Mouse (Mus musculus): ENCODE data around the gene Peg12. TPM values are rescaled to one million over a fixed set of nuclear protein-coding genes. Genes with fewer than 3 reads are reported as not detected.

Gene Peg12
- total RNA-seq (2015): 0.94 and 1.1 TPM in 2 replicates
- total RNA-seq (2017): 2.2 and 2.5 TPM in 2 replicates

DNA sequence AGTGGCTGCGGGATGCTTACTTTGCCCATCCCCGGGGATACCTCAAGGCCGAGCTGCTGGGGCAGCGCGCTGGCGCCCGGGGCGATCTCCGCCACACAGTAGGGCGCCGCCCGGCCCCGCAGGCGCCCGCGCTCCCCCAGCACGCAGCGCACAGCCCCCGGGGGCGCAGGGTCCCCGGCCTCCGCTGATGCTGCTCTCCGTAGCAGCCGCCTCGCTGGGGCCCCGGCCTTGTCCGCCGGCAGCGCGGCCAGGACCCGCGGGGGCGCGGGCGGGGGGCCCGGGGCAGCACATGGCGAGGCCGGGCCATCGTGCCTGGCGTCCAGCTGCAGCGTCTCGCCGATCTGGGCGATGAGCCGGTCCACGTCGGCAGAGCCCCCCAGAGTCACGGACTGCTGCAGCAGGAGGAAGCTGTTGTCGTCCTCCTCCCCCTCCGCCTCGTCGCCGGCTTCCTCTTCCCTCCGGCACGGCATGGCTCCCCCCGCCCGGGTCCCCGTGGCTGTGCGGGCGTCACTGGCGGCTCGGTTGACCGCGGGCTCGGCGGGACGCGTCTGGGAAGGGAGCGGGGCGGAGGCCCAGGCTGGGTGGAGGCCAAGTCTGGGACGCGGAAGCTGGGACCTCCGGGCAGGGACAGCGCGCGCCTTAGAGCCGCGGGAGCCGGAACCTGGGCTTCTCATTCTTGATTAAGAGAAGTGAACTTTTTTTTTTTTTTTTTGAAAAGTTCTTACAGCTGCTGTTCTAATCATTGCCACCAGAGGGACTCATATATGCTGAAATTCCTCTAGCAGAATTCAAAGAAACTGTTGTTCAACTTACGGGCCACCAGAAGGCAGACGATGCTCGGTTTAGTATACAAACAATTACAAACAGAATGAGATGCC is at the start of gene Peg12:
Gene Peg12, minus strand, starts transcription at position 633 of the 878 bp plus-strand sequence.
- ATAC-seq (replicated peaks; ENCODE audit: poor library complexity): peak; percentile 79

DNA sequence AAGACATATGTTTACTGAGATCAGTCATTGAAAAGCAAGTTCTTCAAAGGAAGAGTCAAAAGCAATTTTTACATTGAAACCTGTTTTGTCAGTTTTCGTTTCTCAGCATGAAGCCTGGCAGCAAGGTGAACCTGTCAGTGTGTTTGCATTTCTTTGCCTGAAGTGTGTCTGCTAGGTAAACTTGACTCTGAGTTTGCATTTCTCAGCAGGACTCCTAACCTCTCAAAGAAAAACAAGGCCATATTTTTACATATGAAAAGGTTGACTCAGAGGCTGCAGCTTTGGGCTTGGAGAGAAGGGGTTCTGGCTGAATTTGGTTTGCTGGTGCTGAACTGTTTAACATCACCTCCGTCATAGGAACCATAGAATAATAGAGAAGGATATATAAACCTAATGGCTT is 21.8 kb upstream of the Peg12 start:
- ATAC-seq (replicated peaks; ENCODE audit: poor library complexity): no peak

DNA sequence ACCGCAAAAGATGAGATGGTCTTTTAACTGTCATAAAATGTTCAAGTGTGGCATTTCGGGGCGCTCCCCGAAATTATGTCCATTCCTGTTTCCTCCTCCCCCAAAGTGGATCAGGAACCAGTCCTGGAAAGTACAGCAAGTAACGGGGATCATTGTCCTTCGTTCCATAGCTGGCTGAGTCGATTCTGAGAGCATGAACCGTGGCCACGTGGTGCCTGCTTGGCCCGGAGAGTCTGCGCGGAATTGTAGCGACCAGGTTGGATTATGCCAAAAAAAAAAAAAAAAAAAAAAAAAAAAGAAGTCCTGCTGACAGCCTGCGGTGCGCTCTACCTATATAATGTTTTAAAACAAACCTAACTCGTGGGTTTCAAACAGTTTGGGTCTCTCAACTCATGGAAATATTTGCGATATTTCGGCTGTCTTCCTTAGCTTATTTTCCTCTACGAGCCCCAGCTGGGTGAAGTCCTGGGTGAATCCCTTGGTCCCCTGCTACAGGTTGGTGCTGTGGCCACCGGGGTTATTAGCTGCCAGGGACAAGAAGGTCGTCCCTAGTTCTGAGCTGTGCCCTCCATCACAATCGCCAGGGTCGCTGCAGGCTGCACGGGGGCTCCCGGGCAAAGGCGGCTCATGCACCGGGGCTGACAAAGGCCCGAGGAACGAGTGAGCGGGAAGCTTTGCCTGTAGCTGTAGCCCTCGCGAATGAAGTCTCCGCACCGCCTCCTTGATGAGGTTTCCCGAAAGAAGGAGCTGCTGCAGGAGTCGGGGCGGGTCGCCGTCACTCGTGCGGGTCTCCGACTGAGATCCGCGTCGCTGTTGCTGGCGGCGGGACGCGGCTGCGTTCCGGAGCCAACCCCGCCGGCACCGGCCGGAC is 1.1 kb downstream of the Peg12 start:
- ATAC-seq (replicated peaks; ENCODE audit: poor library complexity): peak; percentile 28; the same call in 1 of the 2 replicates

DNA sequence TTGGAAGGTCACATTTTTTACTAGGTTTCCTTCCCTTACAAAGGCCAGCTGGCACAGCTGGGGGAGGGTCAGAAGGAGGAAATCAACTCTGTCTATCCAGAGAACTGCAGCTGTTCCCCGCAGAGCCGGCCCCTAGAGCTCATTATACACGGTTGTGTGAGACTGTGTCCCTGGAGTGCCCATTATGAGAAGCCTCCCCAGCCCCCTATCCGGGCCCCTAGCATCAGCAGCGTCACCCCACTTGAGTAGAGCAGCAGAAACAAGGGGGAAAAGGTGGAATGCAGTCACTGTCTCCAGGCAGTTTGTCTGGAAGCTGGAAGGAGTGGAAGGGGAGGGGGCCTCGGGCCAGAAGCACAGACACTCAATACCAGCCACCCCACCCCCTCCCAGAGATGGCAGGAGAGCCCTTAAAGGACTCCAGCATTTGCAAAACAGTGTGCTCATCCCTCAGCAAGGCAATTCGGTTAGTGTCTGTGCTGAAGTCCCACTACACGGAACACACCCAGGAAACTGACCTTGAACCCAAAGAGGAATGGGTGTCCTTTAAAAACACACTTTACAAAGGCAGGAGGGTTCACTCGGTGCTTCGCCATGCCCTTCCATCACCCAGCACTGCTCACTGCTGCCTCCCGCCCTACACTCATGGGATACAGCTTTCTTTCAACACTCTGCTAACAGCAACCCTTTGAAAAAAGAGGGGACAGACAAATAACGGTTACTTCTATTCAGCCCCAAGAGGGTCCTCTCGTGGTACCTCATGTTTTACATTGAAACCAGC is 1.9 kb downstream of the Peg12 start:
- no peak for ATAC-seq (replicated peaks; ENCODE audit: poor library complexity)

DNA sequence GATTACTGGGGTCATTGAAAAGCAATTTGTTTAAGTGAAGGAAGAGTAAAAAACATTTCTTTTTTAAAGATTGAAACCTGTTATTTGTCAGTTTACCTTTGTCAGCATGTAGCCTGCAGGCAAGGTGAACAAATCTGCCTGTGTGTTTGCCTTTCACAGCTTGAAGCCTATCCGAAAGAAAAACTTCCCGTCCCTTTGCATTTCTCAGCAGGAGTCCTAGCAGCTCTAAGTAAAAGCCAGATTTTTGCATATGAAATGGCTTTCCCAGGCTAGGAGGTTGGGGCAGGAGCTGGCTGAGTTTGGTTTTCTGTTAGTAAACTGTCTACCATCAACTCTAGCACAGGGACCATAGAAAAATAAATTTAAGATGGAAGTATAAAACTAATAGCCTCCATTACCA is 12.0 kb downstream of the Peg12 start:
- ATAC-seq (replicated peaks; ENCODE audit: poor library complexity): no peak

DNA sequence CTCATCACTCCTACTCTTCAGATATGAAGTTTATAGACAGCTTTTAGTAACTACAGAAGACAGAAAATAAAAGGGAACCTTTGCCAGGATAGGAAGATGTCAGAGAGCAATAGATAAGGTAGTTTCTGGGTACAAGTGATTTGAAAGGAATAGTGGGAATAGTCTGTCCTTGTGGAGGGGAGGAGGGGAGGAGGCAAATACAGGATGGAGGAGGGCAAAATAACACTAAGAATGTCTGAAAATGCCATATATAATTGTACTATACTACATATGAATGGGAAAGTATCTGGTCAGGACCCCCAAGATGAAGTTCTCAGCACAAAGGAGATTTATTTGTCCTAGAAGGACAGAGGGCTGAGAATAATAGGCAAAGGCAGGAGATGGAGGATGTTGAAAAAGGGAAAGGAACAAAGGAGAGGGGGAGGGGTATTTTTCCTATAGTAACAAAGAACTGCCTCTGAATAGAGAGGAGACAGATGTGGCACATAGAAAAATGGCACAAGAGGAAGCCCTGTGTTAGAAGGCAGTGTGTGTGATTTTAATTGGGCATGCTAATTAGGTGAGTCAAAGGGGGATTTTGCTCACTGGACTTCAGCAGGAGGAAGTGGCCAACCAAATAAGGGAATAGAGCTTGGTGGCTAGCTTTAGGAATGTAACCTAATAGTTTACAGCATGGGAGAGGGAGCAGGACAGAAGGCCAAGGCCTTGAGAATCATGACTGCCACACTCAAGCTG is 18.7 kb downstream of the Peg12 start:
- no peak for ATAC-seq (replicated peaks; ENCODE audit: poor library complexity)

DNA sequence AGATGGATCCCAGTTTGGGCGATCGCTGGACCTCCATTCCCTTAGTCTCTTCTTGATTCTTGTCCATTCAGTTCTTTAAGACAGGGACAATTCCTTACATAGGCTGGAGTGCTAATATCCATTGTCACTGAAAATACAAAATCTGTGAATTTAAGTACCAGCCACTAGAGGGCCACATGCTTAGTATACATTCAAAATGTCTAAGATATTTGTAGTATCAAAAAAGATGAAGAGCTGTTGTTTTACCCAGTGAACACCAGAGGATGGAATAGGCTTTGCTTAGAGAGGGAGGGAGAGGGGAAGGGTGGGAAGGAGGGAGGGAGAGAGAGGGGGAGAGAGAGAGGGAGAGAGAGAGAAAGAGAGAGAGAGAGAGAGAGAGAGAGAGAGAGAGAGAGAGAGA is 27.9 kb downstream of the Peg12 start:
- no peak for ATAC-seq (replicated peaks; ENCODE audit: poor library complexity)

DNA sequence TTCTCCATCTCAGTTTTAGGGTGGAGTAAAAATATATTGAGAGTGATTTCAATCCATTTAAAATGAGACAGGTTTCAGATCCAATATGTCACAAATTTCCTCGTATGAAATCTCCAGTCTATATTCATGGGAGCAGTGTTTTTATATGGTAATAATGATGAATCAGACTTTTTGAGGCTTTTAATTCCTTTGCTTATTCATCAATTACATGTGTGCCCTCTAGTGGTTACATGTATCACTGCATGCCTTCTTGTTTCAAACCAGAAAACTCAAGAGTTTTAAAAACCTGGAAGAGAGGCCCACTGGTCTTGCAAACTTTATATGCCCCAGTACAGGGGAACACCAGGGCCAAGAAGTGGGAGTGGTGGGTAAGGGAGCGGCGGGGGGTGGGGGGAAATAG is 31.1 kb downstream of the Peg12 start:
- peak; percentile 57; the same call in 1 of the 2 replicates for ATAC-seq (replicated peaks; ENCODE audit: poor library complexity)

DNA sequence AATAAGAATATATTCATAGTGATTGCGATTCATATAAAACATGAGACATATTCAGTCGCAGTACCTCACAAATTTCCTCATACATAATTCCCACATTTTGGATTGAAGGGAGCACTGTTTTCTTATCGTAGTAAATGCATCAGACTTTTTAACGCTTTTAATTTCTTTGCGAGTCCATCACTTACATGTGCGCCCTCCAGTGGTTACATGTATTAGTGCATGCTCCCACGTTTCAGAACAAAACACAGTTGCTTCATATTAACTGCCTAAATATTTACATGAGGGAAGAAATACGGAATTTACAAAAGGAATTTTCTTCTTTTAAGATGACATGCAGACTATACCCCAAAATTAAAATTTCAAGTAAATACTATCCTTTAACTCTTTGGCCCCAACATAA is 36.0 kb downstream of the Peg12 start:
- ATAC-seq (replicated peaks; ENCODE audit: poor library complexity): peak; percentile 69

DNA sequence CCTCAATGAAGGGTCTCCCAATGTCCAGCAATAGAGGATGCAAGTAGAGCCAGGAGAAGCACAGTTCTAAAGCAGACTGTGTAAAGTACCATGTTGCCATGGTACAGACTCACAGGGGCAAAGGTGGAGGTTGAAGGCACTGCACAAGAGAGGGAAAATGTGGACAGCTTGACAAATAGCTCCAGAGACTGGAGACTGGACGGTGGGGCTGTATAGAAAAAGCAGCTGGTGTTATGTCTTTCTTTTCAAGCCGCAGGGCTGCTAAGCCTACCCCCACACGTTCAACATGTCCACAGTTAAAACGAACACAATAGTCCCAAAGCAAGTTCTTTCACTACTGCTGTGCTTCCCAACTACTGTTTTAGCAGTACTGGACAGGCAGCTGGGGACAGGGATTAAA is 41.1 kb downstream of the Peg12 start:
- ATAC-seq (replicated peaks; ENCODE audit: poor library complexity): no peak

DNA sequence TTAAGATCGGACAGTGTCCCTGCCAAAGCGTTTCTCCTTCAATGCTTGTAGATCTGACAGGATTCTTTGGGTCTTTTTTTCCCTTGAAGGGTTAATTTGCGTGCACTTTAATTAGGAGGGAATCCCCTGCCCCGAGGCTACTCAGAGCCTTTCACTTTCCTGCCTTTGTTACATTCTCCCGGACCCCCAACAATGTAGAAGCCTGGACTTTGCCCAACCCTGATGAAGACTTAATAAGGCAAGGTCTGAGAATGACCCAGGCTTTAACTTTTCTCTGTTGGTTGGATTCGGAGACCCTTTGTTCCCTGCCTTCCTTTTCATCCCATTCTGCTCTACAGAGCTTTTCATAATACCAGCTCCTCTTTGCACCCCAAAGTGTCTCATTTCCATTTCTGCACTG is 43.7 kb downstream of the Peg12 start:
- no peak for ATAC-seq (replicated peaks; ENCODE audit: poor library complexity)

DNA sequence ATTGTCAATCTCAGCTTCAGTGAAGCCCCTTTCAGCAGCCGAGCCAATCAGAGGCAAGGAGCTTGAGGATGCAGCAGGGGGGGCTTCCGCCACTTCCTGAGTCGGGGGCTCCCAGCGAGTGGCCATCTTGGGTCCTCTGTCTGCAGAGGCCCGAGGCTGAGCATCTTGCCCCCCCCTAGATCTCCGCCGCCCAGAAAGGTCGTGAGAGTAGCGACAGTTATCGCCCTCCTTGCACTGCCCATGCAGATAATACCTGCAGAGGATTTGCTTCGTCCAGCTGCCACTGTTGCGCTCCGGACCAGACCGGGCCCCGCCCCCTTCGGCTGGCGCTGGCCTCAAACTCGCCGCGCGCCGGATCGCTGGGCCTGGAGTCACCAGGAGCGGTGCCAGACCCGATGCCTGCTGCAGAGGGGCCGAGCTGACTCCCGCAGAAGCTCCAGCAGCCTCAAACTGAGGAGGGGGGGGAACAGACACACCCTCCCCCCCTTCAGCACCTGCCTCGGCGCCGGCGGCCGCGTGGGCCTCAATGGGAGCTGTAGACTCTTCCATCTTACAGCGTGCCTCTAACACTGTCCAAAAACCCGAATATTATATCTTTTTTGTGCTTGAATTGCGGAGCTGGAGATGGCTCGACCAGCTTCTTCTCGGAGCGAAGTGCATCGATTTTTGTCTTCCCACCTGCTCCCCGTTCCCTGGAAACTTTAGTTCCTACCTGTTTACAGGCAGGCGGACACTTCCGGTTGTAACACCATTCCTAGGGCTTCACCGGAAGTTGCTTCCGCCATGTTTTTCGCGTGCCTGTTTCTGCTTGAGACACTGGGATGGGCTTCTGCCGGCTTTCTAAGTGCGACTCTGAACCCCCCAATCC is 44.6 kb downstream of the Peg12 start, which contains the start of gene Mkrn3:
Gene Mkrn3, minus strand, starts transcription at position 647 of the 868 bp plus-strand sequence.
- peak; percentile 98 for ATAC-seq (replicated peaks; ENCODE audit: poor library complexity)

DNA sequence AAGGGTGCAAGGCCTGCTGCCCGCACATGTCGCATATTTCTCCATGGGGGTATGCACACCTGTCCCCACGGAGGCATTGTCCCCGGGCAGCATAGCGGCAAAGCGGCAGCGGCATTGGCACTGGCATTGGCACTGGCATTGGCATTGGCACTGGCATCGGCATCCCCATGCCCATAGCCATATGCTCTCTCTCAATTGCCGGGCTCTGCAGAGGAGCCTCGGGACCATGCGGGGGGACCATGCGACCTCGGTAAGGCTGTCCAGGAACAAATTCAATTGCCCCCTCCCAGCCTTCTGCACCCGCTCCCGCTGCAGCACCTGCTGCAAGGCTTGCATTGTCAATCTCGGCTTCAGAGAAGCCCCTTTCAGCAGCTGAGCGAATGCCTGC is 45.2 kb downstream of the Peg12 start:
- no peak for ATAC-seq (replicated peaks; ENCODE audit: poor library complexity)

DNA sequence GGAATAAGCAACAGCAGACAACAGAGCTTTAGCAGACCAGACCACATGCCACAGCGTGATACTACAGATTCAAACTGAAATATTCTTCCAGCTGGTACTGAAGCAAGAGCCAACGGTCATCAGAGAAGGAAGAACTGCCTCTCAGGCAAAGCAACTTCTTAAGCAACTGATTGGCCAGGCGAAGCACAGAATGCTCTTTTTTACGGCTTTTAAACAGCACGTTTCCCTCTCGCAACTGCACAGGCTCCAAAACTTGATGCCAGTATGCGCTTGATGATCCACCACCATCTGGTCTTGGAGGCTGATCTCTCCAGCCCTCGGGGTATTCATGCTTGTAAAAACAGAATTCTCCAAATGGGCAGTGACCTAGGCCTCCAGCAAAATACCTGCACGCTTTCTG is 46.0 kb downstream of the Peg12 start:
- no peak for ATAC-seq (replicated peaks; ENCODE audit: poor library complexity)

DNA sequence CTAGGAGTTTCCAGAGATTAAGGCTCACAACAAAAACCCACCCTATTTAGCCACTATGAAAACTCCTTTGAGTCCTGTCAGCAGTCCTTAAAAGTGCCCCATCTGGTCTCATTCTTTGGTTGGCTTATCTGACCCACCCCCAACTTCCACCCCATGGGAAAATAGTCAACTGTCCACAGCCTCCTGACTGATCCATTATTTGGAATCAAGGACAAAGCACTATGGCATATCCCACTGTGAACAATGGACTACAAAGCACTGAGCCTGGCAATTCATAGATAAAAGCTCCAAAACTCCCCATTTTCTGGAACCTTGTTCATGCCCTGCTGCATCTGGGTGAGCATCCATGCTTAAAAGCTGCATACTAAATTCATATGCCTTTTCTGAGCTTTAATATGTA is 48.1 kb downstream of the Peg12 start:
- no peak for ATAC-seq (replicated peaks; ENCODE audit: poor library complexity)

DNA sequence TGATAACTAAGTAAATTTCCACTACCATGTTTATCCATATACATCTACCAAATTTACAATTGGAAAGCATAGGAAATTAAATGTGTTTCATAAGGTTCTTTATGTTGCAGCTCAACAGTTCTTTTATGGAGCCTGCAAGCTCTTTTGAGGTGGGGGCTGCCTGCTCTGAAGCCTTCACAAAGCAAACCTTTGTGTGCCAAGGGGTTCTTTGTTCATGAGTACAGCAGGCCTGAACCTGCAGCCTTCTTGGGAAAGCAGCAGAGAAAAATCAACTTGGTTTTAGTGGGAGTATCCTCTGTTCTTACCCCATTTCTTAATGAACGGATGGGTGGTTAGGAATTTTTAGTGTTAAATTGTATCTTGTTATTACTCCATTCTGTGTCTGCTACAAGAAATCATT is 49.1 kb downstream of the Peg12 start:
- no peak for ATAC-seq (replicated peaks; ENCODE audit: poor library complexity)
